Mouse (Mus musculus) neural tube, embryonic 12.5 days (tissue): ENCODE results near the gene Vnn3. TPM values are rescaled to one million over a fixed set of nuclear protein-coding genes. Genes with fewer than 3 reads are reported as not detected.

Experiments used
- ATAC-seq: fragments of 200-750 bp; cut with Nextera tagmentation; 2 replicates; pipeline ENCODE4 v1.8.0; 2017; ENCODE audit warnings: low read depth, mild to moderate bottlenecking, moderate TSS enrichment, moderate library complexity; ENCODE audit not compliant: low FRiP score
- H3K27ac ChIP-seq: fragments of 300-500 bp; sonication (generic); 2 replicates; pipeline ENCODE4 v1.5.1; 2016
- H3K27me3 ChIP-seq: fragments of 300-500 bp; sonication (generic); replicated peaks from 2 replicates; pipeline ENCODE4 v1.6.1; 2016; ENCODE audit warnings: mild to moderate bottlenecking
- H3K36me3 ChIP-seq: fragments of 300-500 bp; sonication (generic); 2 replicates; pipeline ENCODE4 v1.6.1; 2016; ENCODE audit warnings: mild to moderate bottlenecking
- H3K4me1 ChIP-seq: fragments of 300-500 bp; sonication (generic); 2 replicates; pipeline ENCODE4 v1.6.1; 2016
- H3K4me2 ChIP-seq: fragments of 300-500 bp; sonication (generic); replicated peaks from 2 replicates; pipeline ENCODE4 v1.6.1; 2016; ENCODE audit warnings: mild to moderate bottlenecking
- H3K4me3 ChIP-seq: fragments of 300-500 bp; sonication (generic); 2 replicates; pipeline ENCODE4 v1.5.1; 2016
- H3K9ac ChIP-seq: fragments of 300-500 bp; sonication (generic); 2 replicates; pipeline ENCODE4 v1.6.1; 2016; ENCODE audit warnings: mild to moderate bottlenecking
- H3K9me3 ChIP-seq: fragments of 300-500 bp; sonication (generic); 2 replicates; pipeline ENCODE4 v1.6.1; 2016; ENCODE audit warnings: mild to moderate bottlenecking
- WGBS: fragments of 180-500 bp; shearing (Covaris S2); methylation state at CpG from one replicate; pipeline ENCODE4 v1.1.7; 2016; 5-methylcytosine and 5-hydroxymethylcytosine counted together
- polyA plus RNA-seq: library from polyadenylated mRNA; unstranded; fragments of >200 nt; fragmentation: Nextera tagmentation; extraction: Ambion mirVana; gene quantifications from 2 replicates; pipeline ENCODE4 v1.2.1, GENCODE M21; 2016

Gene Vnn3
- polyA plus RNA-seq, 1 experiment from 2014 or later, result not detected

GRCm38 (mm10) chr10:23901119-23901518, 49.9 kb downstream of the Vnn3 start:
- 61% methylated on average over 3 of the region's 3 CpGs for WGBS
- Histone ChIP-seq H3K9ac (no peak overlapping the region), H3K27ac (no peak overlapping the region), H3K4me3 (no peak overlapping the region), H3K4me1 (no peaks in the 10 kb centered on the region), H3K9me3 (no peaks in the 10 kb centered on the region), H3K36me3 (no peaks in the 10 kb centered on the region), H3K4me2 (no peak overlapping the region), H3K27me3 (no peaks in the 10 kb centered on the region)
- no peak for ATAC-seq

GRCm38 (mm10) chr10:23905661-23906060, 54.4 kb downstream of the Vnn3 start:
- Histone ChIP-seq H3K4me1 (no peaks in the 10 kb centered on the region), H3K27me3 (no peaks in the 10 kb centered on the region), H3K36me3 (no peaks in the 10 kb centered on the region), H3K9ac (no peak overlapping the region), H3K9me3 (no peaks in the 10 kb centered on the region), H3K27ac (no peak overlapping the region), H3K4me3 (no peak overlapping the region), H3K4me2 (no peak overlapping the region)
- ATAC-seq, result no peak
- 94% methylated on average over 1 of the region's 1 CpGs for WGBS

Other genes with a start within 250 kb of the Vnn3 start
- 105 and 112 TPM in 2 replicates for gene Rps12, start 64.2 kb upstream of the Vnn3 start, polyA plus RNA-seq
- 12.0 and 16.7 TPM in 2 replicates for gene Slc18b1, start 54.5 kb upstream of the Vnn3 start, polyA plus RNA-seq
- 0.42 and 0.44 TPM in 2 replicates for gene Vnn1, start 43.2 kb downstream of the Vnn3 start, polyA plus RNA-seq
- gene Taar1, start 68.9 kb downstream of the Vnn3 start, polyA plus RNA-seq, result not detected in 2 replicates
- not detected in 2 replicates for gene Taar2, start 87.1 kb downstream of the Vnn3 start, polyA plus RNA-seq
- not detected in 2 replicates for gene Taar3, start 98.1 kb downstream of the Vnn3 start, polyA plus RNA-seq
- not detected in 2 replicates for gene Taar4, start 109.0 kb downstream of the Vnn3 start, polyA plus RNA-seq
- not detected in 2 replicates for gene Taar5, start 119.2 kb downstream of the Vnn3 start, polyA plus RNA-seq
- gene Taar6, start 134.2 kb downstream of the Vnn3 start, polyA plus RNA-seq, result not detected in 2 replicates
- not detected in 2 replicates for gene Taar7a, start 142.0 kb downstream of the Vnn3 start, polyA plus RNA-seq
- gene Taar7b, start 148.5 kb downstream of the Vnn3 start, polyA plus RNA-seq, result not detected in 2 replicates
- not detected in 2 replicates for gene Taar7d, start 175.8 kb downstream of the Vnn3 start, polyA plus RNA-seq
- gene Taar7e, start 186.2 kb downstream of the Vnn3 start, polyA plus RNA-seq, result not detected in 2 replicates
- gene Taar7f, start 198.0 kb downstream of the Vnn3 start, polyA plus RNA-seq, result not detected in 2 replicates
- gene Taar8a, start 225.0 kb downstream of the Vnn3 start, polyA plus RNA-seq, result not detected in 2 replicates
- gene Taar8b, start 240.8 kb downstream of the Vnn3 start, polyA plus RNA-seq, result not detected in 2 replicates